Mouse (Mus musculus) forebrain, embryonic 10.5 days (tissue): Measurements from ENCODE around the gene Plekhg4. TPM values are rescaled to one million over a fixed set of nuclear protein-coding genes. Genes with fewer than 3 reads are reported as not detected.

Source experiments
- DNase-seq: peaks from one replicate; pipeline ENCODE4 v3.0.0-alpha.2; 2017; ENCODE audit warnings: low spot score; ENCODE audit errors: extremely low spot score
- H3K27ac ChIP-seq: fragments of 300-500 bp; sonication (generic); 2 replicates; pipeline ENCODE4 v1.5.1; 2016; ENCODE audit warnings: mild to moderate bottlenecking
- H3K27me3 ChIP-seq: fragments of 300-500 bp; sonication (generic); 2 replicates; pipeline ENCODE4 v1.6.1; 2016; ENCODE audit warnings: mild to moderate bottlenecking; ENCODE audit not compliant: poor library complexity, severe bottlenecking
- H3K36me3 ChIP-seq: fragments of 300-500 bp; sonication (generic); replicated peaks from 2 replicates; pipeline ENCODE4 v1.6.1; 2016; ENCODE audit warnings: mild to moderate bottlenecking, moderate library complexity
- H3K4me1 ChIP-seq: fragments of 300-500 bp; sonication (generic); 2 replicates; pipeline ENCODE4 v1.6.1; 2016
- H3K4me3 ChIP-seq: fragments of 300-500 bp; sonication (generic); 2 replicates; pipeline ENCODE4 v1.5.1; 2016; ENCODE audit warnings: mild to moderate bottlenecking, moderate library complexity
- H3K9me3 ChIP-seq: fragments of 300-500 bp; sonication (generic); 2 replicates; pipeline ENCODE4 v1.6.1; 2016; ENCODE audit warnings: mild to moderate bottlenecking, moderate library complexity
- WGBS: fragments of 180-500 bp; shearing (Covaris S2); methylation state at CpG from one replicate; pipeline ENCODE4 v1.1.7; 2016; 5-methylcytosine and 5-hydroxymethylcytosine counted together
- polyA plus RNA-seq: library from polyadenylated mRNA; unstranded; fragments of >200 nt; fragmentation: Nextera tagmentation; extraction: Ambion mirVana; gene quantifications from 2 replicates; pipeline ENCODE4 v1.2.1, GENCODE M21; 2016

Gene Plekhg4
- polyA plus RNA-seq, 1 experiment from 2014 or later: 0.64 TPM

- DNase-seq: no peak
- WGBS: 89% methylated on average over 6 of the region's 6 CpGs
- Histone ChIP-seq H3K9me3 (no peaks in the 10 kb centered on the region), H3K27me3 (no peaks in the 10 kb centered on the region), H3K4me1 (peaks cover 5% of the 10 kb centered on the region; the same call in 1 of the 2 replicates), H3K27ac (no peak overlapping the region), H3K36me3 (no peaks in the 10 kb centered on the region), H3K4me3 (no peak overlapping the region)
Measured at GRCm38 (mm10) chr8:105426878-105427277, 53.8 kb downstream of the Plekhg4 start.

GRCm38 (mm10) chr8:105431743-105432515 is 58.9 kb downstream of the Plekhg4 start:
- 73% methylated on average over 7 of the region's 7 CpGs for WGBS
- H3K27ac ChIP-seq: no peak overlapping the region
- no peaks in the 10 kb centered on the region for H3K36me3 ChIP-seq
- no peak overlapping the region for H3K4me3 ChIP-seq
- no peak for DNase-seq
- no peaks in the 10 kb centered on the region for H3K9me3 ChIP-seq
- H3K4me1 ChIP-seq: peaks cover 23% of the 10 kb centered on the region
- H3K27me3 ChIP-seq: no peaks in the 10 kb centered on the region; the same call in 1 of the 2 replicates

Other genes starting within 250 kb of the Plekhg4 start
- not detected in 2 replicates for gene Ces4a, start 241.5 kb upstream of the Plekhg4 start, polyA plus RNA-seq
- gene Cbfb, start 202.6 kb upstream of the Plekhg4 start, polyA plus RNA-seq: 51.8 and 52.1 TPM in 2 replicates
- gene D230025D16Rik, start 148.1 kb upstream of the Plekhg4 start, polyA plus RNA-seq: 23.0 and 24.4 TPM in 2 replicates
- 1.4 and 2.1 TPM in 2 replicates for gene B3gnt9, start 118.1 kb upstream of the Plekhg4 start, polyA plus RNA-seq
- gene Tradd, start 108.7 kb upstream of the Plekhg4 start, polyA plus RNA-seq: 13.4 and 13.9 TPM in 2 replicates
- gene Fbxl8, start 108.6 kb upstream of the Plekhg4 start, polyA plus RNA-seq: 0.55 and 0.91 TPM in 2 replicates
- gene Hsf4, start 103.5 kb upstream of the Plekhg4 start, polyA plus RNA-seq: not detected in 2 replicates
- 0.57 and 0.99 TPM in 2 replicates for gene Nol3, start 97.1 kb upstream of the Plekhg4 start, polyA plus RNA-seq
- 16.5 and 19.8 TPM in 2 replicates for gene 4931428F04Rik, start 83.4 kb upstream of the Plekhg4 start, polyA plus RNA-seq
- gene Exoc3l, start 77.2 kb upstream of the Plekhg4 start, polyA plus RNA-seq: 11.5 and 11.6 TPM in 2 replicates
- gene E2f4, start 75.6 kb upstream of the Plekhg4 start, polyA plus RNA-seq: 136 and 144 TPM in 2 replicates
- 1.8 and 1.9 TPM in 2 replicates for gene Elmo3, start 67.7 kb upstream of the Plekhg4 start, polyA plus RNA-seq
- gene Lrrc29, start 47.0 kb upstream of the Plekhg4 start, polyA plus RNA-seq: 1.4 TPM in 2 replicates
- gene Tmem208, start 46.9 kb upstream of the Plekhg4 start, polyA plus RNA-seq: 95.3 and 96.6 TPM in 2 replicates
- 2.1 and 2.2 TPM in 2 replicates for gene Fhod1, start 25.3 kb upstream of the Plekhg4 start, polyA plus RNA-seq
- gene Slc9a5, start 24.4 kb upstream of the Plekhg4 start, polyA plus RNA-seq: 5.2 and 5.5 TPM in 2 replicates
- gene Kctd19, start 40.2 kb downstream of the Plekhg4 start, polyA plus RNA-seq: not detected in 2 replicates
- 0.36 and 0.93 TPM in 2 replicates for gene Lrrc36, start 40.3 kb downstream of the Plekhg4 start, polyA plus RNA-seq
- gene Tppp3, start 98.3 kb downstream of the Plekhg4 start, polyA plus RNA-seq: 23.3 and 23.9 TPM in 2 replicates
- gene Zdhhc1, start 123.6 kb downstream of the Plekhg4 start, polyA plus RNA-seq: 12.9 and 18.5 TPM in 2 replicates
- 12.3 and 15.6 TPM in 2 replicates for gene Hsd11b2, start 145.5 kb downstream of the Plekhg4 start, polyA plus RNA-seq
- gene Atp6v0d1, start 192.8 kb downstream of the Plekhg4 start, polyA plus RNA-seq: 65.3 and 73.4 TPM in 2 replicates
- gene Ripor1, start 232.0 kb downstream of the Plekhg4 start, polyA plus RNA-seq: 13.9 and 14.4 TPM in 2 replicates